Mouse (Mus musculus): ENCODE measurements at regions not wholly inside any gene's neighbourhood (a gene's known extent, or its start where the extent isn't known, plus 50 kb on each side); places are given as distances from the start of the nearest gene placed in this dataset.

DNA sequence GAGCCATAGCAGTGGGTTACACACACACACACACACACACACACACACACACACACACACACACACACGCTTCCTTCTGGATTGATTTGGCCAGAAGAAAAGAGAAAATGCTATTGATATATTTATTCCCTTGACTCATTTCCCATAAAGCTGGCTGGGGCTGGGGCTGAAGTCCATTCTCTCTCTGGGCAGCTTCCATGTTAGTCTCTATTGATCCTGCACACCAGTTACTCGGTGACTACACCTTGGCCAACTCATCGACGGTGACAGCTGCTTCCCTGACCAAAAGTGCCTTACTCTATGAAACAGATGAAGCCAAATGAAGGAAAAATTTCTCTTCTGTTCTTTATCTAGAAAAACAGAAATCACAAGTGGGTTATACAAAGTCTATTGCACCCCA lies 82.1 kb downstream of the Snx18 start:
- no peaks in the 10 kb centered on the region for H3K36me3 ChIP-seq (ENCODE audit: insufficient read depth)
- no peak overlapping the region for H3K9ac ChIP-seq
- no peak for DNase-seq
- no peak overlapping the region for H3K4me3 ChIP-seq (ENCODE audit: low read depth, low read length)
- no peak overlapping the region for H3K4me2 ChIP-seq (ENCODE audit: low read depth)
- H3K4me1 ChIP-seq (ENCODE audit: insufficient read depth): no peaks in the 10 kb centered on the region
- no peak for ATAC-seq
- no peaks in the 10 kb centered on the region for H3K9me3 ChIP-seq (ENCODE audit: low read length)
- no peaks in the 10 kb centered on the region for H3K27me3 ChIP-seq (ENCODE audit: insufficient read depth, low read length)
- no peak overlapping the region for H3K27ac ChIP-seq (ENCODE audit: low read depth, low read length)
- TF ChIP-seq CTCF (IDR thresholded peaks at IDR 0.05; ENCODE audit: low read depth): no peak
- WGBS: 82% methylated on average over 4 of the region's 4 CpGs

DNA sequence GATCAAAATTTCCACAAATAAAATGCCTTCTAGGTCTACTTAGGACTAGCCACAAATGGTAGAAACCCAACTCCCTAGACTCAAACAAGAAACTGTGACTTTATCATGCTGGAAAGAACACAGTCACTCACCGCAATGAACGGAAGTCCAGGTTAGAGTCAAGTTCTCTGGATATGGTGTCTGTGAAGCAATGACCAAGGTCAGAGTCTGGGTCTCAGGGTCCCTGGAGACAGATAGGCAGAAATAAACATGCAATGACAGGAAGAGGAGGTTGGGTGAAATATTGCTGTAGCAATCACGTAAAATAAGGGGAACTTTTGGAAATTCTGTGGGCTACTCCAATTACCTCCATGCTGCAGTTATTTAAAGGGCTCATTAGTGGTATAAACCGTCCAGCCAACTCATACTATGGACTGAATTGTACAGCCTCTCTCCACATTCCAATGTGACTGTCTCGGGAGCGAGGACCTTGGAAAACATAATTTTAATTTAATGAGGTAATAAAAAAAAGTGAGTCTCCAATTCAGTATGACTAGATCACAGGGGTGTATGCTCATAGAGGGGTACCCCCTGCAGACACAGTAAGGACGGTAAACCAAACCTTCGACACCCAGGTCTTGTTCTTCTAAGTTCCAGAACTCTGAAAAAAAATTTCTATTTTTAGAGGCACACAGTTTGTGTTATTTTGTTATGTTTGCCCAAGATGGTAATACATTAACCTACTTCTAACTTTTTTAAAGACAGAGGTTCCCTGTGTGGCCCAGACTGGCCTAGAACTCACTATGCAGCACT lies 83.5 kb downstream of the Snx18 start:
- no peaks in the 10 kb centered on the region for H3K36me3 ChIP-seq (ENCODE audit: insufficient read depth)
- H3K27ac ChIP-seq (ENCODE audit: low read depth, low read length): no peak overlapping the region
- no peaks in the 10 kb centered on the region for H3K9me3 ChIP-seq (ENCODE audit: low read length)
- no peaks in the 10 kb centered on the region for H3K4me1 ChIP-seq (ENCODE audit: insufficient read depth)
- H3K27me3 ChIP-seq (ENCODE audit: insufficient read depth, low read length): no peaks in the 10 kb centered on the region
- TF ChIP-seq CTCF (IDR thresholded peaks at IDR 0.05; ENCODE audit: low read depth): no peak
- no peak overlapping the region for H3K4me3 ChIP-seq (ENCODE audit: low read depth, low read length)
- 80% methylated on average over 8 of the region's 8 CpGs for WGBS
- H3K4me2 ChIP-seq (ENCODE audit: low read depth): no peak overlapping the region
- H3K9ac ChIP-seq: no peak overlapping the region
- DNase-seq (no peak), ATAC-seq (no peak)

GRCm38 (mm10) chr13:113533884-113534445 lies 84.4 kb downstream of the Snx18 start:
- no peak for TF ChIP-seq CTCF (IDR thresholded peaks at IDR 0.05; ENCODE audit: low read depth)
- ATAC-seq (no peak), DNase-seq (no peak)
- Histone ChIP-seq H3K9me3 (ENCODE audit: low read length) (no peaks in the 10 kb centered on the region), H3K27me3 (ENCODE audit: insufficient read depth, low read length) (no peaks in the 10 kb centered on the region), H3K4me3 (ENCODE audit: low read depth, low read length) (no peak overlapping the region), H3K4me1 (ENCODE audit: insufficient read depth) (no peaks in the 10 kb centered on the region), H3K4me2 (ENCODE audit: low read depth) (no peak overlapping the region), H3K9ac (no peak overlapping the region), H3K36me3 (ENCODE audit: insufficient read depth) (no peaks in the 10 kb centered on the region), H3K27ac (ENCODE audit: low read depth, low read length) (no peak overlapping the region; the same call in 1 of the 2 replicates)
- WGBS: 46% methylated on average over 4 of the region's 4 CpGs

- Histone ChIP-seq H3K9ac (no peak overlapping the region), H3K36me3 (ENCODE audit: insufficient read depth) (no peaks in the 10 kb centered on the region), H3K27ac (ENCODE audit: low read depth, low read length) (no peak overlapping the region), H3K4me2 (ENCODE audit: low read depth) (no peak overlapping the region), H3K4me3 (ENCODE audit: low read depth, low read length) (no peak overlapping the region), H3K9me3 (ENCODE audit: low read length) (no peaks in the 10 kb centered on the region), H3K27me3 (ENCODE audit: insufficient read depth, low read length) (no peaks in the 10 kb centered on the region), H3K4me1 (ENCODE audit: insufficient read depth) (no peaks in the 10 kb centered on the region)
- 88% methylated on average over 6 of the region's 6 CpGs for WGBS
- DNase-seq (no peak), ATAC-seq (no peak)
- TF ChIP-seq CTCF (IDR thresholded peaks at IDR 0.05; ENCODE audit: low read depth): no peak
These were observed 91.4 kb downstream of the Snx18 start for GRCm38 (mm10) chr13:113526997-113527396.

DNA sequence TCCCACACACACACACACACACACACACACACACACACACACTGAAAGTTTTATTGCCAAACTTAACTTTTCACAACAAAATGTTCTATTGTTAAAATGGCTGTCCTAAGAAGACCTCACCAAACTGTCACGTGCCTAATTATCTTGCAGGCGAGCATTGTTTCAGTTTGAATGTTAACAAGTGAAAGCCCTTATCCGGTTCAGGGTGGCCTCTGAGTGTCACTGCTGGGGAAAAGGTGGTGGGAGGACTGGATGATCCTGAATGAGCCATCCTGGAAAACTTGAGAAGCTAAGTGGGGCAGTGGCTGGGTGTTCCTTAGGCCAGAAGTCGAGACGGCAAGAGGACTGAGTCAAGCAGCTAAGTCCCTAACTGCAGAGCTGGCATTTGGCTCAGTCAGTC lies 94.9 kb downstream of the Snx18 start:
- Histone ChIP-seq H3K4me2 (ENCODE audit: low read depth) (no peak overlapping the region), H3K27ac (ENCODE audit: low read depth, low read length) (no peak overlapping the region), H3K9me3 (ENCODE audit: low read length) (no peaks in the 10 kb centered on the region), H3K4me3 (ENCODE audit: low read depth, low read length) (no peak overlapping the region), H3K9ac (no peak overlapping the region), H3K4me1 (ENCODE audit: insufficient read depth) (no peaks in the 10 kb centered on the region), H3K36me3 (ENCODE audit: insufficient read depth) (no peaks in the 10 kb centered on the region), H3K27me3 (ENCODE audit: insufficient read depth, low read length) (no peaks in the 10 kb centered on the region)
- no peak for DNase-seq
- ATAC-seq: no peak
- 74% methylated on average over 5 of the region's 5 CpGs for WGBS
- TF ChIP-seq CTCF (IDR thresholded peaks at IDR 0.05; ENCODE audit: low read depth): no peak

DNA sequence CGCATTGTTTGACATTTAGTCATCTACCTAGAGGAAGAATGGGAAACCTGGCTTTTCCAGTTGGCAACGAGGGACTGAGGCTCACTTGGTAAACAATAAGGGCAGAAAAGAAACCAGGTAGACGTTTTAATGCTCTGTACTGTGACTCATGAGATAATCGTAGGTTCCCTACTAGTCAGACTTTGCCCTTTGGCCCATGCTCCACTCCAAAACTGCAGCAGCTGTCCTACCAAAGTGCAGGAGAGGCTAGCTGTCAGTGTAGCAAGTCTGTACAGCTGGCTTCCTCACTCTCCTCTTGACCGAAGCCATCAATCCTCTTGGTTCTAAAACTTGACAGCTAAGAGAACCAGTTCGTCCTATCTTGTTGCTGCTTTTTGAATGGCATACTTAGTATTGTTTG lies 100.2 kb downstream of the Snx18 start:
- H3K9me3 ChIP-seq (ENCODE audit: low read length): no peaks in the 10 kb centered on the region
- H3K27me3 ChIP-seq (ENCODE audit: insufficient read depth, low read length): no peaks in the 10 kb centered on the region
- H3K36me3 ChIP-seq (ENCODE audit: insufficient read depth): no peaks in the 10 kb centered on the region
- H3K4me1 ChIP-seq (ENCODE audit: insufficient read depth): no peaks in the 10 kb centered on the region
- H3K4me2 ChIP-seq (ENCODE audit: low read depth): no peak overlapping the region
- H3K27ac ChIP-seq (ENCODE audit: low read depth, low read length): no peak overlapping the region
- no peak overlapping the region for H3K4me3 ChIP-seq (ENCODE audit: low read depth, low read length)
- no peak overlapping the region for H3K9ac ChIP-seq
- no peak for DNase-seq
- no peak for TF ChIP-seq CTCF (IDR thresholded peaks at IDR 0.05; ENCODE audit: low read depth)
- ATAC-seq: no peak
- WGBS: 86% methylated on average over 6 of the region's 6 CpGs

- ATAC-seq: no peak
- WGBS: 71% methylated on average over 1 of the region's 1 CpGs
- H3K27me3 ChIP-seq (ENCODE audit: insufficient read depth, low read length): no peaks in the 10 kb centered on the region
These were observed 102.3 kb downstream of the Snx18 start for GRCm38 (mm10) chr13:113516102-113516501.

More at GRCm38 (mm10) chr13:113516102-113516501, 102.3 kb downstream of the Snx18 start:
- no peak overlapping the region for H3K4me3 ChIP-seq (ENCODE audit: low read depth, low read length)
- no peaks in the 10 kb centered on the region for H3K36me3 ChIP-seq (ENCODE audit: insufficient read depth)
- no peak overlapping the region for H3K4me2 ChIP-seq (ENCODE audit: low read depth)
- no peak overlapping the region for H3K9ac ChIP-seq
- TF ChIP-seq CTCF (IDR thresholded peaks at IDR 0.05; ENCODE audit: low read depth): no peak
- no peak for DNase-seq
- H3K4me1 ChIP-seq (ENCODE audit: insufficient read depth): no peaks in the 10 kb centered on the region
- H3K27ac ChIP-seq (ENCODE audit: low read depth, low read length): no peak overlapping the region
- H3K9me3 ChIP-seq (ENCODE audit: low read length): no peaks in the 10 kb centered on the region

Measured in forebrain, postnatal 0 days (tissue).